In the genomic region with DNA sequence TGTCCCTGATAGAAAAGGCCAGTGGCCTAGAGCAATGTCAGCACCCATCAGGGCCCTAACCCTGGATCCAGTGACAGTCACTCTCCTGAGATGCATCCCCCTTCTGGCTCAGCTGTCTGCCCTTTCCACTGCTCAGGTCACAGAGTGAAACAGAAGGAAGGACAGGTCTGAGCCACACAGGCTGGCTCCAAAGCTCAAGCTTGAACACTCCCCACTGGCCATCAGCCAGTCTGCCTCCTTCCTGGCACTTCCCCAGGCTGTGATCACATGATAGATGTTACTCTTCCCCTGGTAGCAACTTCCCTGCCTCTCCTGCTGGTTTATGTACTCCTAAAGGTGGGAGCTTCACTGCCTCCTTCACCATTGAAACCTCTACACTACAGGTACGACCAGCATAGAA, we compare ENCODE assay signal across 10 mouse cellular contexts.
DNase-seq lines count a peak whose midpoint lies in the region; ATAC-seq and TF ChIP-seq lines count a peak whose summit lies in the region.
"Had no signal": no experiment of that assay in that cellular context is flagged by ENCODE, and none has a peak within 500 bp of the region (broad histone marks: within the 10 kb centered on the region; RNA-seq: fewer than 3 reads in every experiment).

No protein-coding gene starts in this region.

- peak; percentile 29 for DNase-seq in heart, postnatal 4 days
- DNase-seq in ovary, adult 18-20 months (ENCODE audit: low spot score), result peak; percentile 9
- DNase-seq in ovary, postnatal 10 days (ENCODE audit: low spot score), result no peak
- peak; percentile 93 for DNase-seq in kidney, adult 2 months
- peak; percentile 22 for DNase-seq in stomach, postnatal 0 days (ENCODE audit: low spot score)
- no peak for DNase-seq in retina, embryonic 14.5 days (ENCODE audit: low spot score)
- DNase-seq: right cerebral cortex, postnatal 25 days had no signal

- TF ChIP-seq EP300 in stomach, postnatal 0 days (optimal IDR thresholded peaks at IDR 0.05), result no peak

- no peak overlapping the region for H3K4me2 ChIP-seq in heart, embryonic 11.5 days
- H3K4me2 ChIP-seq in stomach, postnatal 0 days (replicated peaks; ENCODE audit: low read depth), result no peak overlapping the region

- no peak overlapping the region for H3K4me3 ChIP-seq in heart, embryonic 11.5 days (ENCODE audit: low read depth, low read length)
- H3K4me3 ChIP-seq in kidney, adult 2 months (ENCODE audit: insufficient read depth, low read depth, low read length), result no peak overlapping the region
- no peak overlapping the region for H3K4me3 ChIP-seq in stomach, postnatal 0 days (ENCODE audit: low read depth, low read length)
- H3K4me3 ChIP-seq: myocyte had no signal

- H3K27me3 ChIP-seq in heart, embryonic 11.5 days (ENCODE audit: control insufficient read depth, insufficient read depth, low read length), result peaks cover 6% of the 10 kb centered on the region
- no peaks in the 10 kb centered on the region for H3K27me3 ChIP-seq in kidney, adult 2 months (replicated peaks; ENCODE audit: control insufficient read depth, insufficient read depth, low read length)
- H3K27me3 ChIP-seq in stomach, postnatal 0 days (ENCODE audit: control insufficient read depth, insufficient read depth, low read length), result no peaks in the 10 kb centered on the region

- TF ChIP-seq CTCF in kidney, adult 2 months (conservative IDR thresholded peaks at IDR 0.05; ENCODE audit: insufficient read depth, insufficient read length, low read depth, low read length), result no peak
- TF ChIP-seq CTCF in stomach, postnatal 0 days (IDR thresholded peaks at IDR 0.05; ENCODE audit: low read depth), result no peak

- H3K27ac ChIP-seq in heart, embryonic 11.5 days (ENCODE audit: low read depth, low read length), result no peak overlapping the region
- H3K27ac ChIP-seq in kidney, adult 2 months (ENCODE audit: insufficient read depth, low read depth, low read length), result no peak overlapping the region
- no peak overlapping the region for H3K27ac ChIP-seq in stomach, postnatal 0 days (replicated peaks)
- H3K27ac ChIP-seq: macrophage had no signal

- ATAC-seq in heart, embryonic 11.5 days (replicated peaks; ENCODE audit: insufficient number of reproducible peaks, low FRiP score, low TSS enrichment), result no peak
- no peak for ATAC-seq in stomach, postnatal 0 days (ENCODE audit: low FRiP score, low TSS enrichment)

- H3K4me1 ChIP-seq in heart, embryonic 11.5 days (ENCODE audit: control insufficient read depth, insufficient read depth, low read length), result 0 out of 2 replicates have a peak, but pooled peaks cover 3% of the 10 kb centered on the region
- no peaks in the 10 kb centered on the region for H3K4me1 ChIP-seq in kidney, adult 2 months (ENCODE audit: control insufficient read depth, insufficient read depth, low read length)
- no peaks in the 10 kb centered on the region for H3K4me1 ChIP-seq in stomach, postnatal 0 days (replicated peaks; ENCODE audit: control insufficient read depth, insufficient read depth)

- 68% methylated on average over 1 of the region's 1 CpGs for WGBS in heart, embryonic 11.5 days (ENCODE audit: insufficient replicate concordance)
- 50% methylated on average over 1 of the region's 1 CpGs for WGBS in kidney, adult 2 months
- 62% methylated on average over 1 of the region's 1 CpGs for WGBS in stomach, postnatal 0 days

- no peak overlapping the region for H3K9ac ChIP-seq in heart, embryonic 11.5 days (ENCODE audit: low read depth, low read length)
- no peak overlapping the region for H3K9ac ChIP-seq in stomach, postnatal 0 days (ENCODE audit: low read length)

- H3K36me3 ChIP-seq in heart, embryonic 11.5 days (ENCODE audit: control insufficient read depth, insufficient read depth, low read length), result no peaks in the 10 kb centered on the region
- H3K36me3 ChIP-seq in kidney, adult 2 months (ENCODE audit: control insufficient read depth, insufficient read depth, low read length), result no peaks in the 10 kb centered on the region
- H3K36me3 ChIP-seq in stomach, postnatal 0 days (ENCODE audit: control insufficient read depth, insufficient read depth, low read length), result no peaks in the 10 kb centered on the region

- no peak for TF ChIP-seq POLR2A in kidney, adult 2 months (IDR thresholded peaks at IDR 0.05; ENCODE audit: low read depth, low read length)

- H3K9me3 ChIP-seq in heart, embryonic 11.5 days (replicated peaks; ENCODE audit: control insufficient read depth, low read length), result no peaks in the 10 kb centered on the region
- H3K9me3 ChIP-seq in stomach, postnatal 0 days (ENCODE audit: control insufficient read depth, low read length), result no peaks in the 10 kb centered on the region

Comparison
In these comparisons a context has a peak if more than half of its experiments do, and no peak if none do; other contexts are left out.
1. DNase-seq: peak in heart, postnatal 4 days (single experiment), ovary, adult 18-20 months (single experiment), kidney, adult 2 months (single experiment) and stomach, postnatal 0 days (single experiment); none in ovary, postnatal 10 days (single experiment) and retina, embryonic 14.5 days (single experiment).